Mouse (Mus musculus) embryonic facial prominence, embryonic 11.5 days (tissue): ENCODE data around the gene Gpr183. TPM values are rescaled to one million over a fixed set of nuclear protein-coding genes. Genes with fewer than 3 reads are reported as not detected.

Source experiments
- ATAC-seq: fragments of 200-750 bp; cut with Nextera tagmentation; replicated peaks from 2 replicates; pipeline ENCODE4 v1.8.0; 2017; ENCODE audit warnings: low read depth; ENCODE audit not compliant: insufficient number of reproducible peaks, low FRiP score, low TSS enrichment
- DNase-seq: peaks from one replicate; pipeline ENCODE4 v3.0.0-alpha.2; 2015; ENCODE audit warnings: low spot score
- H3K27ac ChIP-seq: fragments of 300-500 bp; sonication (generic); replicated peaks from 2 replicates; pipeline ENCODE4 v1.5.1; 2014; ENCODE audit warnings: mild to moderate bottlenecking, low read depth, low read length, control low read depth
- H3K27me3 ChIP-seq: fragments of 300-500 bp; sonication (generic); 2 replicates; pipeline ENCODE4 v1.6.1; 2014; ENCODE audit warnings: mild to moderate bottlenecking, low read length, moderate library complexity, mixed read lengths; ENCODE audit not compliant: control insufficient read depth, insufficient read depth
- H3K36me3 ChIP-seq: fragments of 300-500 bp; sonication (generic); replicated peaks from 2 replicates; pipeline ENCODE4 v1.6.1; 2014; ENCODE audit warnings: low read depth, mild to moderate bottlenecking, low read length, moderate library complexity, mixed read lengths; ENCODE audit not compliant: control insufficient read depth, insufficient read depth
- H3K4me1 ChIP-seq: fragments of 300-500 bp; sonication (generic); 2 replicates; pipeline ENCODE4 v1.6.1; 2014; ENCODE audit warnings: low read length, mixed read lengths; ENCODE audit not compliant: control insufficient read depth, insufficient read depth
- H3K4me2 ChIP-seq: fragments of 300-500 bp; sonication (generic); 2 replicates; pipeline ENCODE4 v1.6.1; 2014; ENCODE audit warnings: low read depth, mild to moderate bottlenecking, control low read depth, low read length, moderate library complexity
- H3K4me3 ChIP-seq: fragments of 300-500 bp; sonication (generic); 2 replicates; pipeline ENCODE4 v1.5.1; 2014; ENCODE audit warnings: low read depth, low read length, control low read depth
- H3K9ac ChIP-seq: fragments of 300-500 bp; sonication (generic); replicated peaks from 2 replicates; pipeline ENCODE4 v1.6.1; 2014; ENCODE audit warnings: mild to moderate bottlenecking, control low read depth, low read length
- H3K9me3 ChIP-seq: fragments of 300-500 bp; sonication (generic); replicated peaks from 2 replicates; pipeline ENCODE4 v1.6.1; 2016; ENCODE audit warnings: mild to moderate bottlenecking, low read length, inconsistent platforms, mixed read lengths; ENCODE audit not compliant: control insufficient read depth
- WGBS: fragments of 180-500 bp; shearing (Covaris S2); extraction: QIAGEN DNeasy Blood & Tissue Kit; methylation state at CpG from one replicate; pipeline ENCODE4 v1.1.7; 2014; 5-methylcytosine and 5-hydroxymethylcytosine counted together
- polyA plus RNA-seq: library from polyadenylated mRNA; unstranded; fragments of >200 nt; fragmentation: Nextera tagmentation; extraction: Ambion mirVana; gene quantifications from 2 replicates; pipeline ENCODE4 v1.2.1, GENCODE M21; 2014

The Gpr183 gene
- polyA plus RNA-seq, 1 experiment from 2014 or later: 4.3 TPM

DNA sequence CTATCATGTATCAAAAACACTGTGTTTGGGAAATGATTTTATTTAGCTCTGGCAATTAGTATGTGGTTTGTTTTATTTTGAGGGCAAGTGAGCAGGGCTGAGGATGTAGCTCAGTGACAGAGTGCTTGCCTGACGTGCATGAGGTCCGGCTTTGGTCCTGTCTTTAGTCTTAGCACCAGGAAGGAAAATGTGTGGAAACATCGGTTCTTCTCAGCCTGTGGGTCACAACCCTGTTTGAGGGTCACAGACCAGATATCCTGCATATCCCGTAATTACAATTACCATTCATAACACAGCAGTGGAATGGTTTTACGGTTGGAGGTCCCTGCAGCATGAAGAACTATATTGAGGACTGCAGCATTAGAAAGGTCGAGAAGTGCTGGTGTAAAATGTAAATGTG, 21.0 kb upstream of the Gpr183 start:
- Histone ChIP-seq H3K36me3 (no peaks in the 10 kb centered on the region), H3K4me3 (no peak overlapping the region), H3K27me3 (no peaks in the 10 kb centered on the region), H3K4me2 (no peak overlapping the region), H3K9me3 (no peaks in the 10 kb centered on the region), H3K27ac (no peak overlapping the region), H3K9ac (no peak overlapping the region), H3K4me1 (no peaks in the 10 kb centered on the region)
- no peak for DNase-seq
- 81% methylated on average over 6 of the region's 6 CpGs for WGBS
- ATAC-seq: no peak

DNA sequence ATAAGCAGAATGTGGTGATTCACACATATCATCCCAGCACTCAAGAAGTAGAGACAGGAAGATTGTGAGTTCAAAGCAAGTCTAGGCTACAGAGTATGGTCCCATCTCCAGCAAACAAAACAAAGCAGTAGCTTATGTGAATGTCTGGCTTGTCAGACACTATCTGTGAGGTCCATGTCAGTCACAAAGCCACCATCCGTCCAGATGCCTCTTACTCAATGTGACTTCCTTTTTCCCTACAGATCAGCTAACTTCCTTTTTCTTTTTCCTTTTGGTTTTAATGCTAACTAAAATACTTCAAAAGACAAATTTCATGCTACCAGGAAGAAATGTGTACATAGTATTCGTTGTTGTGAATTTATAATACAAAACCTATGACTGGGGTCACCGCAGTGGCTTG, 20.5 kb upstream of the Gpr183 start:
- Histone ChIP-seq H3K27me3 (no peaks in the 10 kb centered on the region), H3K9ac (no peak overlapping the region), H3K4me2 (no peak overlapping the region), H3K4me3 (no peak overlapping the region), H3K27ac (no peak overlapping the region), H3K4me1 (no peaks in the 10 kb centered on the region), H3K9me3 (no peaks in the 10 kb centered on the region), H3K36me3 (no peaks in the 10 kb centered on the region)
- 92% methylated on average over 3 of the region's 3 CpGs for WGBS
- no peak for DNase-seq
- ATAC-seq: no peak

DNA sequence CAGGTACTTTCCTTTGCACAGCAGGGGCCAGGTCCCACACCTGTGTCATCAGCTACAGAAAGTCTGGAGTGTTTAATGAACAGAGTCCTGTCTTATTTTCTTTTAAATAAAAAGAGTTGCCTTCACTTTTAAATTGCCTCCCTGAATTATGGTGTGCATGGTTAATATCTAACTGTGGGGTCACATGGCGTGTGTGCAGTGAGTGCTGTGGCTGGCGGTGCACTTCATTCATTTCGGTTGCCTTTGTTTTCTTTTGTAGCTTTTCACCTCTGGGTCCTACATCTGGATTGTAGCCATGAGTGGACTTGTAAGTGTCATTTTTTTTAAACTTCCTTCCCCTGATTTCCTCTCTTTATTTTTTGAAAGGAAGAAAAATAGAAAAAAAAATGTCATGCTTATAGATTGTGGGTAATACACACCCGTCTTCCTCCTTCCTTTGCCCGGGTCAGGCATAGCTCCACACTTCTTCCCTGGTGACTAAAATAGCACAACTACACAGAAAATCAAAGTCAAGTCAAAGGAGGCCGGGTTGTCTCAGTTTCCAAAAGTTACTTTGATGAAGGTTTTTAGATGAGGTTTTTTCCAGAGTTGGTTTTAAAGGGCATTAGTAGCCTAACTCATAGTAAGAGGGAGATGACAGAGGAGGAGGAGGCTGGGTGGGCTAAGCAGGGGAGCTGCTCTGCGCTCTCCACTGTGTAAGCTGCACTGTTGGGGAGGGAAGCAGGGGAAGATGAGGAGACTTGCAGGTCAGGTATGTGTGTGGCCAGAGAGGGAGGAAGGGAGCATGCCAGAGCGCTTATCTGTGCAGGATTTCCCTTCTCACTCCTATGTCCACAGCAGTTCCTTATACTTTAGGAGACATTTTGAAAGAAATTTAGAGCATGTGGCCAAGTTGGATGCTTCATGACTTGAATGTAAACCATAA, 18.3 kb upstream of the Gpr183 start:
- Histone ChIP-seq H3K4me3 (no peak overlapping the region), H3K4me2 (no peak overlapping the region), H3K36me3 (no peaks in the 10 kb centered on the region), H3K27me3 (no peaks in the 10 kb centered on the region), H3K4me1 (no peaks in the 10 kb centered on the region), H3K9me3 (no peaks in the 10 kb centered on the region), H3K27ac (no peak overlapping the region), H3K9ac (no peak overlapping the region)
- 71% methylated on average over 8 of the region's 8 CpGs for WGBS
- ATAC-seq: no peak
- DNase-seq: no peak

DNA sequence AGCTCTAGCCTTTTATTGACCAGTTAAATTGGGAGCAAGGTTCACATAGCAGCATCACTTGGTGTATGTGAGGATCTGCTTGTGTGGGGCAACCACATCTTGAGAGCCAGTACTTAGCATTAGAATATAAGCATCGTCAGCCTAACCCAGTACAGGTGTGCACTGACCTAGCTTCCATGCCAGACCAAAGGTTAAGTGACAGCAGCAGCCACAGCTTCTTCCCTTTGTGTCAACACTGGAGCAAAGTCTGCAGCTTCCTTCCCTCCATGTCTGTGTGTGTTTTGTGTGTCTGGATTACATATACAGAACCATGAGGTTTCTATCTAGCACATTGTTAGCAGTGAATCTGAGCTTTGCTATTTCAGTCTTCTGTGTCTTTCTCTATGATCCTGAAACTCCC, 16.5 kb upstream of the Gpr183 start:
- WGBS: 65% methylated on average over 1 of the region's 1 CpGs
- no peak for DNase-seq
- Histone ChIP-seq H3K36me3 (no peaks in the 10 kb centered on the region), H3K4me3 (no peak overlapping the region), H3K4me1 (no peaks in the 10 kb centered on the region), H3K4me2 (no peak overlapping the region), H3K9me3 (no peaks in the 10 kb centered on the region), H3K9ac (no peak overlapping the region), H3K27me3 (no peaks in the 10 kb centered on the region), H3K27ac (no peak overlapping the region)
- no peak for ATAC-seq

DNA sequence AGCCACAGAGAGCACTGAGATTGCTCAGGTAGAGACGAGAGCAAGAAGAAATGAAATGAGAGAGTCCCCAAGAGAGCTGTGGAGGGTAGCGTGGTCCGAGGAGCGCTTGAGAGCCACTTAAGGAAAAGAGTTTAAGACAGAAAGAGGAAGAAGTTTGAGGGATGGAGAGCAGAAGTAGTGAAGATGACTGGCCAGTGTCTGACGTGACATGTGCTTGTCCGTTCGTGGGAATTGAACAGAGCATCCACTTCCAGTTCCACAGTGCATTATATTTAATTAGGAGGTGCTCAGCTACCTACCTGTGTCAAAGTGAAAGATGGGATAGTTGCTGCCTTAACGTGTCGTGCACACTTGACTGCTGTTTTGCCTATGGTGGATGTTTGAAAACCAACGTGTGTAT, 8.1 kb upstream of the Gpr183 start:
- 87% methylated on average over 10 of the region's 10 CpGs for WGBS

DNA sequence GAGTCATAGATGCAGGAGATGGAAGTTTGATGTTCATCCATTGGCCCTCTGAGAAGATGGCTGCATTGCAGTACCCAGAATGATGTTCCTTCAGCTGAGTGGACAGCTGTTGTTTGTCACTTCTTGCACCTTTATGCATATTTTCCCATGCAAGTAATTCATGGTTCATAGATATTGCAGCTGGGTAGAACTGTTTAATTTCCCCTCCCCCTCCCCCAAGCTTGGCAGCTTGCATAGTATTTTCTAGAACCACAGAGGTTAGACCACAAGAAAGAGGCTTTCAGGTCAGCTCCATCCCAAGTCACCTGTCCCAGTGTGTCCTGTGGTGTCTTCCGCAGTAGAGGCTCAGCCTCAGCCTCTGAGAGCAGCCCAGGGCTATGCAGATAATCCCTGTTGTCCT, 5.4 kb upstream of the Gpr183 start:
- Histone ChIP-seq H3K27ac (no peak overlapping the region), H3K27me3 (no peaks in the 10 kb centered on the region), H3K9me3 (no peaks in the 10 kb centered on the region), H3K36me3 (no peaks in the 10 kb centered on the region), H3K4me1 (no peaks in the 10 kb centered on the region), H3K4me2 (no peak overlapping the region), H3K4me3 (no peak overlapping the region), H3K9ac (no peak overlapping the region)
- ATAC-seq: no peak; the same call in 1 of the 2 replicates
- no peak for DNase-seq
- 95% methylated on average over 1 of the region's 1 CpGs for WGBS

More for the DNA sequence above, 8.1 kb upstream of the Gpr183 start:
- no peaks in the 10 kb centered on the region for H3K27me3 ChIP-seq
- H3K4me3 ChIP-seq: no peak overlapping the region
- H3K9ac ChIP-seq: no peak overlapping the region
- H3K4me2 ChIP-seq: no peak overlapping the region
- H3K9me3 ChIP-seq: no peaks in the 10 kb centered on the region
- no peak overlapping the region for H3K27ac ChIP-seq
- H3K36me3 ChIP-seq: no peaks in the 10 kb centered on the region
- H3K4me1 ChIP-seq: no peaks in the 10 kb centered on the region
- DNase-seq (no peak), ATAC-seq (no peak)

DNA sequence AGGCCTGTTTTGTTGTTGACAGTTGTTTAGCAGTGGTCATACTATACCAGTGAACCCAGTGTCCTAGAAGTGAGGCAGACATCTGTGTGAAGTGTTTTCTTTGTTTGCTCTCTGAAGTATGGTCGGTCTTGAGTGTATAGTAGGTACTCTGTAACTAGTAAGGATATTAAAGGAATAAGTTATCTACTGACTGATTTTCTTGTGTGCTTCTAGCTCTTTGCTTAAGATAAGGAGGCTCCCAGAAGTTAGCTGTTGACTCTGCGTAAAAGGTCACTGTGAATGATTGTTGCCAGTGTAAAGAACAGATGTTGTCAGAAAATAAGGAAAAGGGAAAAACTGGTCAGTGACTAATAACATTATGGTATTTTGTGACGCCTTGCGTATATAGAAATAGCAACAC, 2.1 kb upstream of the Gpr183 start:
- Histone ChIP-seq H3K9me3 (no peaks in the 10 kb centered on the region), H3K4me3 (no peak overlapping the region), H3K4me1 (no peaks in the 10 kb centered on the region), H3K36me3 (no peaks in the 10 kb centered on the region), H3K27me3 (no peaks in the 10 kb centered on the region), H3K4me2 (no peak overlapping the region), H3K9ac (no peak overlapping the region), H3K27ac (no peak overlapping the region)
- DNase-seq (no peak), ATAC-seq (no peak)
- WGBS: 89% methylated on average over 4 of the region's 4 CpGs

DNA sequence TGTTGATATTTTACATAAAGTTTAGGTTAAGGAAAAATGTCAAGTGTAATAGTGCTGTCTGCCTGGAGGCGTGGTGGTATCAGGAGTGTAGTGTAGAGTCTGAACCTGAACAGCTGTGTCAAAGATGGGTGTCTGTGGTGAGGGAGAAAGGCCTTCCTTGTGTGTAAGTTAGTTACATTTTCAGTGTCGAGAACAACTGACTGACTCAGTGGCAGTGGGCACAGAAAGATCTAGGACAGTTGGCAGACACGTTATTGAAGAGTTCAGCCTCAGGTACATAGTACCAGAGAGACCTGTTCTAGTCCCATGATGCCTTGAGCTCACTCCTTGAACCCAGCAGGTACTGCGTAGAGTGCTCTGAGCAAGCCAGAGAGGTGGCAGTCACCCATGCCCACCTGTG, 466 bp upstream of the Gpr183 start:
- Histone ChIP-seq H3K9me3 (no peaks in the 10 kb centered on the region), H3K4me2 (no peak overlapping the region), H3K27me3 (no peaks in the 10 kb centered on the region), H3K36me3 (no peaks in the 10 kb centered on the region), H3K27ac (no peak overlapping the region), H3K4me3 (no peak overlapping the region), H3K4me1 (no peaks in the 10 kb centered on the region), H3K9ac (no peak overlapping the region)
- DNase-seq: no peak
- no peak for ATAC-seq
- WGBS: 94% methylated on average over 4 of the region's 4 CpGs
